Mouse (Mus musculus): Measurements from ENCODE around the gene Frmd6. TPM values are rescaled to one million over a fixed set of nuclear protein-coding genes. Genes with fewer than 3 reads are reported as not detected.

Frmd6 gene
- polyA plus RNA-seq, 1 experiment from 2014 or later, result 16.8 TPM

GRCm38 (mm10) chr12:70873544-70873943, 48.2 kb downstream of the Frmd6 start:
- DNase-seq (ENCODE audit: low spot score), result no peak
- 86% methylated on average over 6 of the region's 6 CpGs for WGBS
- Histone ChIP-seq H3K4me1 (replicated peaks) (peaks cover 7% of the 10 kb centered on the region), H3K36me3 (peaks cover 10% of the 10 kb centered on the region), H3K9me3 (no peaks in the 10 kb centered on the region), H3K27me3 (ENCODE audit: insufficient read depth, poor library complexity, severe bottlenecking) (no peaks in the 10 kb centered on the region), H3K27ac (no peak overlapping the region), H3K4me3 (no peak overlapping the region)

DNA sequence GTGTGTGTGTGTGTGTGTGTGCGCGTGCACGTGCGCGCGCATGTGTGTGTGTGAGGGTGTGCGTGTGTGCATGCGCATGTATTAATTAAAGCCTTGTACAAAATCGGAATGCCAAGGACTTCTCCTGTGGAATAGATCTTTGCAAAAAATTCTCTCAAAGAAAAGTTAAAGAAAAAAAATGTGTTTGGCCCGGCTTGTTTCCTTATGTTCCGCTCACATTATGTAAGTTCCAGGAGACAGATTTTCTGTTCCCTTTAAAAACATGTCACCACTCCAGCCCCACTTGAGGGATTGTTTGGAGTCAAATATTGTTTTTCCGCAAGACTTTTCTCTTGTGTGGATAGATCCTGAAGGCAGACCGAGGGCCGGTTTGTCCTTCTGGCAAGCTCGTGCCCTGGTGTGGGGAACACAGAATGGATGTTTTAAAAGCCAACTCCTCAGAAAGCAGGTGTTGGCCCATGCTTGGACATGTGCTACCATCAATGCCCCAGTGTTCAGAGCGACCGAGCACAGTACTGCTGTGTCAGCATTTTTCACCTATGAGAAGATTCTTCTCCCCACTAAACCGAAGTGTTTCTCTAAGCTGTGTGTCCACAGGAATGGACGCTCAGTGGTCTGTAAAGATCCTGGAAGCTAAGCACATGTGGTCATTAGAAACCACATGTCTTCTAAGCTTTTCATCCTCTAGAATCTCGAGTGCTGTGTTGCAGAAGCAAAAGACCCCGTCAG, 51.1 kb downstream of the Frmd6 start:
- H3K4me1 ChIP-seq (replicated peaks), result no peaks in the 10 kb centered on the region
- peaks cover 37% of the 10 kb centered on the region for H3K36me3 ChIP-seq
- H3K9me3 ChIP-seq, result no peaks in the 10 kb centered on the region
- H3K27ac ChIP-seq, result no peak overlapping the region
- H3K27me3 ChIP-seq (ENCODE audit: insufficient read depth, poor library complexity, severe bottlenecking), result no peaks in the 10 kb centered on the region
- no peak for DNase-seq (ENCODE audit: low spot score)
- 92% methylated on average over 21 of the region's 21 CpGs for WGBS
- no peak overlapping the region for H3K4me3 ChIP-seq

- peaks cover 50% of the 10 kb centered on the region for H3K36me3 ChIP-seq
- no peak for DNase-seq (ENCODE audit: low spot score)
- WGBS, result 89% methylated on average over 20 of the region's 20 CpGs
- H3K4me1 ChIP-seq (replicated peaks), result no peaks in the 10 kb centered on the region
- H3K27me3 ChIP-seq (ENCODE audit: insufficient read depth, poor library complexity, severe bottlenecking), result no peaks in the 10 kb centered on the region
- H3K27ac ChIP-seq, result no peak overlapping the region
- no peaks in the 10 kb centered on the region for H3K9me3 ChIP-seq
- no peak overlapping the region for H3K4me3 ChIP-seq
These were observed 52.8 kb downstream of the Frmd6 start for GRCm38 (mm10) chr12:70877926-70878710.

GRCm38 (mm10) chr12:70880396-70880975, 55.2 kb downstream of the Frmd6 start:
- WGBS, result 72% methylated on average over 9 of the region's 9 CpGs
- no peaks in the 10 kb centered on the region for H3K4me1 ChIP-seq (replicated peaks)
- no peaks in the 10 kb centered on the region for H3K9me3 ChIP-seq
- no peaks in the 10 kb centered on the region for H3K27me3 ChIP-seq (ENCODE audit: insufficient read depth, poor library complexity, severe bottlenecking)
- no peak for DNase-seq (ENCODE audit: low spot score)
- H3K4me3 ChIP-seq, result no peak overlapping the region
- peaks cover 65% of the 10 kb centered on the region for H3K36me3 ChIP-seq
- H3K27ac ChIP-seq, result no peak overlapping the region

- Histone ChIP-seq H3K36me3 (peaks cover 65% of the 10 kb centered on the region), H3K9me3 (no peaks in the 10 kb centered on the region), H3K4me3 (no peak overlapping the region), H3K27ac (no peak overlapping the region), H3K4me1 (replicated peaks) (no peaks in the 10 kb centered on the region), H3K27me3 (ENCODE audit: insufficient read depth, poor library complexity, severe bottlenecking) (no peaks in the 10 kb centered on the region)
- 89% methylated on average over 12 of the region's 12 CpGs for WGBS
- no peak for DNase-seq (ENCODE audit: low spot score)
These were observed 56.0 kb downstream of the Frmd6 start for GRCm38 (mm10) chr12:70881340-70881739.

- H3K27me3 ChIP-seq (ENCODE audit: insufficient read depth, poor library complexity, severe bottlenecking), result no peaks in the 10 kb centered on the region
- no peak overlapping the region for H3K27ac ChIP-seq
- H3K4me1 ChIP-seq (replicated peaks), result no peaks in the 10 kb centered on the region
- no peak for DNase-seq (ENCODE audit: low spot score)
- H3K9me3 ChIP-seq, result no peaks in the 10 kb centered on the region
- no peak overlapping the region for H3K4me3 ChIP-seq
- WGBS, result 90% methylated on average over 4 of the region's 4 CpGs
- peaks cover 65% of the 10 kb centered on the region for H3K36me3 ChIP-seq
These were observed 56.5 kb downstream of the Frmd6 start for GRCm38 (mm10) chr12:70881854-70882253.

GRCm38 (mm10) chr12:70883141-70883540, 57.8 kb downstream of the Frmd6 start:
- peaks cover 61% of the 10 kb centered on the region for H3K36me3 ChIP-seq
- no peak for DNase-seq (ENCODE audit: low spot score)
- H3K27ac ChIP-seq, result no peak overlapping the region
- H3K27me3 ChIP-seq (ENCODE audit: insufficient read depth, poor library complexity, severe bottlenecking), result no peaks in the 10 kb centered on the region
- no peaks in the 10 kb centered on the region for H3K9me3 ChIP-seq
- no peak overlapping the region for H3K4me3 ChIP-seq
- 94% methylated on average over 14 of the region's 14 CpGs for WGBS
- H3K4me1 ChIP-seq (replicated peaks), result no peaks in the 10 kb centered on the region

DNA sequence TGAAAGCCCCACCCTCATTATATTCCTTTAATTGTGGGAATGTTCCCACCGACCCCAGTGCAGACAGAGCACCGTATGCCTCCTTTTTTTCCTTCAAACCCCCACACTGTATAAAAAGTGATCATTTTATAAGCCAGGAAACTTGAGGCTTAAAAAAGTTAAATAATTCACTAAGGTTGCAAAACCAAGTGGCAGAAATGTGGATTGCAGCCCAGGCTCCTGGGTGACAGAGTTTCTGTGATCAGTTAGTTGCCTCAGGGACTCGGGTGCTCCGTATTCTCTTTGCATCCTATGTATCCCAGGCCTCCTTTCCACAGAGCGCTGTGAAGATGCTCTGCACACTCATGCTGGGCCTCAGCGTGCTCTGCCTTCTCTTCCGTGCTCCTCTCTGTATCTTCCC, 58.8 kb downstream of the Frmd6 start:
- no peaks in the 10 kb centered on the region for H3K9me3 ChIP-seq
- no peak overlapping the region for H3K4me3 ChIP-seq
- no peak for DNase-seq (ENCODE audit: low spot score)
- H3K27ac ChIP-seq, result no peak overlapping the region
- peaks cover 58% of the 10 kb centered on the region for H3K36me3 ChIP-seq
- no peaks in the 10 kb centered on the region for H3K27me3 ChIP-seq (ENCODE audit: insufficient read depth, poor library complexity, severe bottlenecking)
- H3K4me1 ChIP-seq (replicated peaks), result no peaks in the 10 kb centered on the region
- 90% methylated on average over 7 of the region's 7 CpGs for WGBS

DNA sequence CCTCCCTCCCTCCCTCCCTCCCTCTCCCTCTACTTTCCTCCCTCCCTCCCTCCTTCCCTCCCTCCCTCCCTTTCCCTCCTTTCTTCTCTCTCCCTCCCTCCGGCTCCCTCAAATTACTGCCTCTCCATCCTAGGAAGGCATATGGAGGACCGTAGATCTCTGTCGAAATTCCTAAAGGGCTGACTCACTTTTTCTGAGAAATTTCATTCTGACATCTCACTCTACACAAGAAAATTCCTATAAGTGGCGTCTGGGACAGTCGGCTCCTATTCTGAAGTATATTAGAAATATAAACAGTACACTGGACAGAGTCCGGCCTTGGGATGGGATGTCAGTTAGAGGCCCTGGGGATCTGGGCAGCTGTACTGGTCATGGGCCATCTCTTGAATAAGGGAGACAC, 59.7 kb downstream of the Frmd6 start:
- WGBS, result 90% methylated on average over 6 of the region's 6 CpGs
- H3K4me1 ChIP-seq (replicated peaks), result no peaks in the 10 kb centered on the region
- no peak for DNase-seq (ENCODE audit: low spot score)
- no peak overlapping the region for H3K27ac ChIP-seq
- H3K27me3 ChIP-seq (ENCODE audit: insufficient read depth, poor library complexity, severe bottlenecking), result no peaks in the 10 kb centered on the region
- no peak overlapping the region for H3K4me3 ChIP-seq
- no peaks in the 10 kb centered on the region for H3K9me3 ChIP-seq
- H3K36me3 ChIP-seq, result peaks cover 56% of the 10 kb centered on the region

GRCm38 (mm10) chr12:70885576-70885975, 60.3 kb downstream of the Frmd6 start:
- Histone ChIP-seq H3K4me1 (replicated peaks) (peaks cover 6% of the 10 kb centered on the region; the same call in 1 of the 2 replicates), H3K9me3 (no peaks in the 10 kb centered on the region), H3K4me3 (no peak overlapping the region), H3K36me3 (peaks cover 56% of the 10 kb centered on the region), H3K27me3 (ENCODE audit: insufficient read depth, poor library complexity, severe bottlenecking) (no peaks in the 10 kb centered on the region), H3K27ac (no peak overlapping the region)
- DNase-seq (ENCODE audit: low spot score), result no peak
- WGBS, result 87% methylated on average over 10 of the region's 10 CpGs

DNA sequence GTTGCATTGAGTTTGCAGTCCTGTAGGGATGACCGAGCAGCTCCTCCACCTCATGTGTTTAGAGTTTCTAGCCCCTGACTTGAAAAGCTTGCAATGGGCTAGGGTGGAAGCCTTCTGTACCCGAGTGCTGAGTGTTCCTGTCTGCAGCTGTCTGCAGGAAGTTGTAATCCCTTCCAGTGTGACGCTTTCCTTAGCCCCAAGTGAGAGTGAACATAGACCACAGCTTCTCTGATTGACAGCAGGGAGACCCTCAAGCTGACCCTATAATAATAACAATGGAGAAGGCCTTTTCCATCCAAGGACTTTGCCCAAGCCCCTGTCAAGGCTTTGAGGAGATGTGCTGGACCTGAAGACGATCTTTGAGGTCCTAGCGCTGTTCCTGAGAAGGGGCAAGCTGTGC, 65.1 kb downstream of the Frmd6 start:
- no peaks in the 10 kb centered on the region for H3K9me3 ChIP-seq
- no peak for DNase-seq (ENCODE audit: low spot score)
- H3K4me1 ChIP-seq (replicated peaks), result peaks cover 8% of the 10 kb centered on the region; the same call in 1 of the 2 replicates
- no peaks in the 10 kb centered on the region for H3K27me3 ChIP-seq (ENCODE audit: insufficient read depth, poor library complexity, severe bottlenecking)
- H3K27ac ChIP-seq, result 0 out of 2 replicates have a peak overlapping the region, but pooled peaks have one; percentile 40
- H3K36me3 ChIP-seq, result peaks cover 67% of the 10 kb centered on the region
- no peak overlapping the region for H3K4me3 ChIP-seq
- 65% methylated on average over 5 of the region's 5 CpGs for WGBS

- H3K4me3 ChIP-seq, result no peak overlapping the region
- DNase-seq (ENCODE audit: low spot score), result no peak
- H3K36me3 ChIP-seq, result peaks cover 71% of the 10 kb centered on the region
- no peaks in the 10 kb centered on the region for H3K9me3 ChIP-seq
- peaks cover 8% of the 10 kb centered on the region; the same call in 1 of the 2 replicates for H3K4me1 ChIP-seq (replicated peaks)
- H3K27ac ChIP-seq, result 0 out of 2 replicates have a peak overlapping the region, but pooled peaks have one; percentile 40
- WGBS, result 81% methylated on average over 8 of the region's 8 CpGs
- no peaks in the 10 kb centered on the region for H3K27me3 ChIP-seq (ENCODE audit: insufficient read depth, poor library complexity, severe bottlenecking)
These were observed 65.7 kb downstream of the Frmd6 start for GRCm38 (mm10) chr12:70890874-70891470.

Data from hindbrain, embryonic 10.5 days (tissue).